Comparison of ENCODE assay signal across 34 mouse cellular contexts in the genomic region with DNA sequence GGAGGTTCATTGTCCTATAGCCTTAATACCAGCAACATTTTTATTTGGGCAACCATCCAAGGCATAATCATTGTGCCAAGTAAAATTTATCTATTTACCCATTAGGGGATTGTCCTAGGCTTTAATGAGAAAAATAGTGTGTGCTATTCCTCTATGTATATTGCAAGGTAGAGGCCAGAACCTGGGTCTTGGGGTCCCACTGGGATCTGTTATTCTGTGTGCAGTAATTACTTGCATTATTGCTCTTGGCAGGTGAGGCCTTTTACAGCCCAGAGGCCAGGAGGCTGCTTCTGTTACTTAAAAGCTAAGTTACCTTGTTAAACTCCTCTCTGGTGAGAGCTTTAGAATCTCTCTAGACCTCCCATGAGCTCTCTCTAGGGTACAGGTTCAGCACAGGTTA. TPM values are rescaled to one million over a fixed set of nuclear protein-coding genes. Genes with fewer than 3 reads are reported as not detected.
DNase-seq lines count a peak whose midpoint lies in the region; ATAC-seq and TF ChIP-seq lines count a peak whose summit lies in the region.
"Had no signal": no experiment of that assay in that cellular context is flagged by ENCODE, and none has a peak within 500 bp of the region (broad histone marks: within the 10 kb centered on the region; RNA-seq: fewer than 3 reads in every experiment).

No protein-coding gene starts in this region.

- no peak for ATAC-seq in heart, embryonic 11.5 days (replicated peaks; ENCODE audit: insufficient number of reproducible peaks, low FRiP score, low TSS enrichment)
- ATAC-seq in lung, embryonic 14.5 days (ENCODE audit: insufficient read depth) = no peak
- ATAC-seq: forebrain, embryonic 15.5 days; midbrain, embryonic 15.5 days had no signal

- no peaks in the 10 kb centered on the region for H3K9me3 ChIP-seq in heart, embryonic 11.5 days (replicated peaks; ENCODE audit: control insufficient read depth, low read length)
- no peaks in the 10 kb centered on the region; the same call in 1 of the 2 replicates for H3K9me3 ChIP-seq in lung, embryonic 14.5 days (ENCODE audit: low read depth, low read length)
- H3K9me3 ChIP-seq: forebrain, embryonic 10.5 days; forebrain, embryonic 15.5 days; G1E; heart, embryonic 13.5 days; lung, embryonic 15.5 days; megakaryocyte, embryonic 14.5 days; midbrain, embryonic 15.5 days had no signal

- H3K27ac ChIP-seq in heart, embryonic 11.5 days (ENCODE audit: low read depth, low read length) = no peak overlapping the region
- no peak overlapping the region for H3K27ac ChIP-seq in lung, embryonic 14.5 days (ENCODE audit: low read depth)
- 0 out of 2 replicates have a peak overlapping the region, but pooled peaks have one; percentile 21 for H3K27ac ChIP-seq in macrophage
- H3K27ac ChIP-seq: forebrain, embryonic 10.5 days; forebrain, embryonic 15.5 days; gastrocnemius, adult 2 months; heart, adult 2 months; heart, embryonic 13.5 days; hindbrain, embryonic 14.5 days; liver, embryonic 14.5 days; lung, embryonic 15.5 days; midbrain, embryonic 15.5 days had no signal

- no peaks in the 10 kb centered on the region for H3K27me3 ChIP-seq in heart, embryonic 11.5 days (ENCODE audit: control insufficient read depth, insufficient read depth, low read length)
- H3K27me3 ChIP-seq in lung, embryonic 14.5 days (ENCODE audit: insufficient read depth, low read length) = no peaks in the 10 kb centered on the region
- H3K27me3 ChIP-seq: forebrain, embryonic 15.5 days; heart, embryonic 13.5 days; lung, embryonic 15.5 days; megakaryocyte, embryonic 14.5 days; midbrain, embryonic 15.5 days had no signal

- DNase-seq in heart, adult 11 months = peak; percentile 70
- DNase-seq in lung, embryonic 14.5 days = peak; percentile 9
- no peak for DNase-seq in lung, adult 18-20 months
- peak; percentile 8 for DNase-seq in brain, embryonic 14.5 days (ENCODE audit: low read depth)
- no peak for DNase-seq in left cerebral cortex, postnatal 36 days (ENCODE audit: low spot score in 2 of 2)
- DNase-seq: adrenal gland, adult 8-10 months; cerebellum, adult 11-12 months; cerebellum, adult 9-11 months; gastrocnemius, adult 2 months; gastrocnemius, postnatal 36 days; heart, adult 2 months; heart, postnatal 10 days; kidney, adult 18-20 months; kidney, postnatal 14 days; layer of hippocampus, adult 9-11 months; liver; thymus, postnatal 4 days had no signal

- H3K4me3 ChIP-seq in heart, embryonic 11.5 days (ENCODE audit: low read depth, low read length) = no peak overlapping the region
- H3K4me3 ChIP-seq in lung, embryonic 14.5 days (ENCODE audit: low read depth, low read length) = no peak overlapping the region
- H3K4me3 ChIP-seq in macrophage (ENCODE audit: inconsistent target) = no peak overlapping the region
- H3K4me3 ChIP-seq: forebrain, embryonic 10.5 days; forebrain, embryonic 15.5 days; gastrocnemius, adult 2 months; heart, adult 2 months; heart, embryonic 13.5 days; lung, embryonic 15.5 days; midbrain, embryonic 15.5 days had no signal

- no peak overlapping the region for H3K9ac ChIP-seq in heart, embryonic 11.5 days (ENCODE audit: low read depth, low read length)
- no peak overlapping the region for H3K9ac ChIP-seq in lung, embryonic 14.5 days
- H3K9ac ChIP-seq: forebrain, embryonic 15.5 days; heart, embryonic 13.5 days; hindbrain, embryonic 14.5 days; liver, embryonic 14.5 days; lung, embryonic 15.5 days; midbrain, embryonic 15.5 days had no signal

- intact Hi-C loops in left cerebral cortex, postnatal 36 days (cut with DNase I) = no loop called here

- no peak for TF ChIP-seq CTCF in lung, embryonic 14.5 days (IDR thresholded peaks at IDR 0.05; ENCODE audit: low read depth)
- no peak for TF ChIP-seq CTCF in brain, embryonic 14.5 days (IDR thresholded peaks at IDR 0.05; ENCODE audit: borderline replicate concordance, extremely low read depth, insufficient read depth, insufficient read length)

- peaks cover 4% of the 10 kb centered on the region; the same call in 1 of the 2 replicates for H3K36me3 ChIP-seq in heart, embryonic 11.5 days (ENCODE audit: control insufficient read depth, insufficient read depth, low read length)
- peaks cover 36% of the 10 kb centered on the region for H3K36me3 ChIP-seq in lung, embryonic 14.5 days (ENCODE audit: insufficient read depth)
- no peaks in the 10 kb centered on the region for H3K36me3 ChIP-seq in macrophage (ENCODE audit: inconsistent target)

- peaks cover 4% of the 10 kb centered on the region for H3K4me1 ChIP-seq in heart, embryonic 11.5 days (ENCODE audit: control insufficient read depth, insufficient read depth, low read length)
- H3K4me1 ChIP-seq in lung, embryonic 14.5 days (ENCODE audit: insufficient read depth) = no peaks in the 10 kb centered on the region
- H3K4me1 ChIP-seq: forebrain, embryonic 10.5 days; midbrain, embryonic 15.5 days had no signal

- peaks cover 84% of the 10 kb centered on the region for H3K79me2 ChIP-seq in macrophage (ENCODE audit: inconsistent target)

- no peak overlapping the region for H3K4me2 ChIP-seq in heart, embryonic 11.5 days
- H3K4me2 ChIP-seq in lung, embryonic 14.5 days = no peak overlapping the region
- H3K4me2 ChIP-seq: forebrain, embryonic 15.5 days; heart, embryonic 13.5 days; hindbrain, embryonic 14.5 days; lung, embryonic 15.5 days; midbrain, embryonic 15.5 days had no signal

- no peak for TF ChIP-seq POLR2A in brain, embryonic 14.5 days (IDR thresholded peaks at IDR 0.05; ENCODE audit: borderline replicate concordance, extremely low read depth, insufficient read depth, insufficient read length, poor library complexity, severe bottlenecking)

RNA-seq across cellular contexts. Expression of gene Snd1, which starts 16.3 kb away (rescaled TPM):
- 87.9 and 91.1 TPM in 2 replicates for polyA plus RNA-seq in heart, embryonic 11.5 days (2014; fragmentation: Nextera tagmentation; extraction: Ambion mirVana)
- polyA plus RNA-seq in lung, embryonic 14.5 days (2014; fragmentation: Nextera tagmentation; extraction: Ambion mirVana) = 142 and 145 TPM in 2 replicates
- polyA plus RNA-seq in brain, embryonic 14.5 days (2012; rRNA removed) = 59.2 and 73.1 TPM in 2 replicates
- total RNA-seq in macrophage (2018; cell fraction: chromatin; rRNA removed) = 100 to 1,000 TPM; 186 to 471 (median 257) TPM
- 10 to 100 TPM; 58.8 to 99.6 (median 80.6) TPM for total RNA-seq in macrophage (2018; cell fraction: cytosol; rRNA removed)
- total RNA-seq in macrophage (2018; cell fraction: nucleus; rRNA removed) = 100 to 1,000 TPM in 24 of 26 experiments, 10 to 100 TPM in 2; 98.9 to 248 (median 144) TPM
- 64.8 to 85.3 TPM (median 73.9 TPM) in 3 replicates for polyA plus RNA-seq in macrophage (2018)
- total RNA-seq in left cerebral cortex, postnatal 36 days (2021) = 10 to 100 TPM; 81.3 to 82.8 TPM

RNA-seq across cellular contexts. Expression of gene Pax4, which starts 42.0 kb away (rescaled TPM):
- not detected in 2 replicates for polyA plus RNA-seq in heart, embryonic 11.5 days (2014; fragmentation: Nextera tagmentation; extraction: Ambion mirVana)
- polyA plus RNA-seq in lung, embryonic 14.5 days (2014; fragmentation: Nextera tagmentation; extraction: Ambion mirVana) = not detected in 2 replicates
- 0.30 TPM in 1 of 2 replicates, not detected in the other for polyA plus RNA-seq in brain, embryonic 14.5 days (2012; rRNA removed)
- total RNA-seq in macrophage (2018; cell fraction: chromatin; rRNA removed) = 1 to 10 TPM in 1 of 26 experiments, not detected in 25; 1.2 TPM
- under 1 TPM in 1 of 26 experiments, not detected in 25; 0.14 TPM for total RNA-seq in macrophage (2018; cell fraction: cytosol; rRNA removed)
- total RNA-seq in macrophage (2018; cell fraction: nucleus; rRNA removed) = 1 to 10 TPM in 1 of 26 experiments, not detected in 25; 2.2 TPM
- not detected in 3 replicates for polyA plus RNA-seq in macrophage (2018)
- not detected for total RNA-seq in left cerebral cortex, postnatal 36 days (2021)
- total RNA-seq: adrenal gland, adult 8-10 months; G1E; gastrocnemius, adult 2 months; gastrocnemius, postnatal 36 days; heart, adult 2 months; heart, postnatal 10 days; hematopoietic stem cell, adult 5-6 weeks; left cerebral cortex, adult 18-20 months; left cerebral cortex, postnatal 14 days had no signal
- polyA plus RNA-seq: forebrain, embryonic 10.5 days; frontal cortex, adult 2 months; G1E; heart, adult 2 months; heart, embryonic 13.5 days; hindbrain, embryonic 14.5 days; liver, embryonic 14.5 days; lung, embryonic 15.5 days; midbrain, embryonic 15.5 days; neural tube, embryonic 11.5 days; thymus, postnatal 0 days had no signal

Comparison
In these comparisons a context has a peak if more than half of its experiments do, and no peak if none do; other contexts are left out.
1. DNase-seq: peak in heart, adult 11 months (single experiment), lung, embryonic 14.5 days (single experiment) and brain, embryonic 14.5 days (single experiment); none in lung, adult 18-20 months (0 of 2) and left cerebral cortex, postnatal 36 days (0 of 2).